Mouse (Mus musculus): ENCODE data around the gene Cdk15. TPM values are rescaled to one million over a fixed set of nuclear protein-coding genes. Genes with fewer than 3 reads are reported as not detected.
A peak's percentile ranks its signal among the peaks of the same experiment; 100 is the strongest.

Gene Cdk15
- polyA plus RNA-seq, 1 experiment from 2014 or later = not detected

DNA sequence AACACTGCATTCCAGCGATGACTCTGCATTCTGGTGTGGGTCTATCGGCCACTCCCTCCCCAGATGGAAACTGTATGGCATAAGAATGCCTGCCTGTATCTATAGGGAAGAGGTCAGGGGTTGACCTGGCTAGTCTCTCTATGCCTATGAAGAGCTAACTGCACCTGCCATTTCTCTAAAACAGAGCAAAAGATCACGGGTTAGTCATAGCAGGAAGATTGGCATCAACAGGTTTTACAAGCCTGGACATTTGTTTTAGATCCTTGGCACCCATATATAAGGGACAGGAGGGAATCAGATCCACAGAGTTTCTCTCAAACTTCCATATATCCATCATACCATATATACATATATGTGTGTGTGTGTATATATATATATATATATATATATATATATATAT, 127.7 kb downstream of the Cdk15 start:
- Histone ChIP-seq H3K9me3 (ENCODE audit: low read depth, low read length) (no peaks in the 10 kb centered on the region), H3K27me3 (ENCODE audit: insufficient read depth, low read length) (no peaks in the 10 kb centered on the region), H3K4me1 (ENCODE audit: insufficient read depth) (no peaks in the 10 kb centered on the region), H3K4me2 (no peak overlapping the region), H3K36me3 (ENCODE audit: insufficient read depth) (no peaks in the 10 kb centered on the region), H3K4me3 (ENCODE audit: low read depth, low read length) (no peak overlapping the region), H3K27ac (ENCODE audit: low read depth) (no peak overlapping the region), H3K9ac (no peak overlapping the region)
- ATAC-seq (ENCODE audit: insufficient read depth) (no peak), DNase-seq (no peak)
- TF ChIP-seq CTCF (IDR thresholded peaks at IDR 0.05; ENCODE audit: low read depth) = no peak
- WGBS = 84% methylated on average over 3 of the region's 3 CpGs

DNA sequence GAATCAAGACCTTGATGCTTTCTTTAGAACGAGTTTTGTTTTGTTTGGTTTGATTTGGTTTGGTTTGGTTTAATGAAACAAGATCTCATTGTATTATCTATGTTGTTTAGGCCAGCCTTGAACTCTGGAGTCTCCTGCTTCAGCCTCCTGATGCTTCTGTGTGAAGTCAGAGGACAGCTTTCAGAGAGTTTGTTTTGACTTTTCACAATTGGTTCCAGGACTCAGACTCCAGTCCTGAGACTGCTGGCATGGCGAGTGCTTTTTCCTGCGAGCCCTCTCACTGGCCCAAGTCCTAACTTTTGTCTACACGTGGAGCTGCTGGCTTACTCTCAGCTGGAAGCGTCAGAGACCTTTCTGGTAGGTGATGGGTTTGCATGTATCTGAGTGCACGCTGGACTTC, 128.9 kb downstream of the Cdk15 start:
- no peak for ATAC-seq (ENCODE audit: insufficient read depth)
- WGBS = 76% methylated on average over 6 of the region's 6 CpGs
- no peaks in the 10 kb centered on the region for H3K9me3 ChIP-seq (ENCODE audit: low read depth, low read length)

DNA sequence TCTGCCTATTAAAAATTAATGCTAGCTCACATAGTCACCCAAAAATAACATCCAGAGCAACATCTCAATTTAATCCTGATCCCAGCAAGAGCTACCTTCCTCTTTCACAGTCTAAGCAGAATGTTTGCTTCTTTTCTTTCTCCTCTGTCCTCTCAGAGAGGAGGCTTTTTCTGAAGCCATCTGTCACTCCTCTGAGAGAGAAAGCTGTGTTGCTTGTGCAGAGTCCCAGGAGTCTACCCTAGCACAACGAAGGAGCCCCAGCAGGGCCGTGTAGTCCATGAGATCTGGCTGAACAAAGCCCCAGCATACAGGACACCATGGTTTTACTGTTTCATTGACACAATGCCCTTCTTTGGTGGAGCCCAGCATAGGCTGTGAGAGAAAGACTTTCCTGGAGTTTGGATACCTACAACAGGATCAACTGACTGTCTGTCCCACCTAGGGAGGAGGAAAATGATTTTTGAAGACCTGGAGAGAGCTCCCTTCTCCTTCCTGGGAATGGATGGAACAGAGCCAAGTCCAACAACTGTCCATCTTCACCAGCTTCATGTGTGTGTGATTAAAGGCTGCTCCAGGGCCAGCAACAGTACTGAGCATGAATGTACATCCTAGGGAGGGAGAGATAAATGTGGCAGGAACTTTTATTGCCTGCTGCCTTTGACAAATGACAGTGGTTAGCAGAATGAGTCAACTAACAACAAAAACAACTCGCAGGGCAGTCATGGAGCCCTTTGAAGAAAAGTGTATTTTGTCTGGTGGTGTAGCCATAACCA, 131.0 kb downstream of the Cdk15 start:
- Histone ChIP-seq H3K4me1 (ENCODE audit: insufficient read depth) (no peaks in the 10 kb centered on the region), H3K36me3 (ENCODE audit: insufficient read depth) (no peaks in the 10 kb centered on the region), H3K4me3 (ENCODE audit: low read depth, low read length) (no peak overlapping the region), H3K9me3 (ENCODE audit: low read depth, low read length) (no peaks in the 10 kb centered on the region), H3K4me2 (no peak overlapping the region), H3K27me3 (ENCODE audit: insufficient read depth, low read length) (no peaks in the 10 kb centered on the region), H3K9ac (no peak overlapping the region), H3K27ac (ENCODE audit: low read depth) (no peak overlapping the region)
- ATAC-seq (ENCODE audit: insufficient read depth) = no peak
- DNase-seq = no peak
- WGBS = 43% methylated on average over 3 of the region's 3 CpGs
- no peak for TF ChIP-seq CTCF (IDR thresholded peaks at IDR 0.05; ENCODE audit: low read depth)

More for the DNA sequence above, 128.9 kb downstream of the Cdk15 start:
- Histone ChIP-seq H3K36me3 (ENCODE audit: insufficient read depth) (no peaks in the 10 kb centered on the region), H3K27ac (ENCODE audit: low read depth) (no peak overlapping the region), H3K9ac (no peak overlapping the region), H3K4me2 (no peak overlapping the region), H3K4me3 (ENCODE audit: low read depth, low read length) (no peak overlapping the region), H3K27me3 (ENCODE audit: insufficient read depth, low read length) (no peaks in the 10 kb centered on the region), H3K4me1 (ENCODE audit: insufficient read depth) (no peaks in the 10 kb centered on the region)
- no peak for TF ChIP-seq CTCF (IDR thresholded peaks at IDR 0.05; ENCODE audit: low read depth)
- no peak for DNase-seq

DNA sequence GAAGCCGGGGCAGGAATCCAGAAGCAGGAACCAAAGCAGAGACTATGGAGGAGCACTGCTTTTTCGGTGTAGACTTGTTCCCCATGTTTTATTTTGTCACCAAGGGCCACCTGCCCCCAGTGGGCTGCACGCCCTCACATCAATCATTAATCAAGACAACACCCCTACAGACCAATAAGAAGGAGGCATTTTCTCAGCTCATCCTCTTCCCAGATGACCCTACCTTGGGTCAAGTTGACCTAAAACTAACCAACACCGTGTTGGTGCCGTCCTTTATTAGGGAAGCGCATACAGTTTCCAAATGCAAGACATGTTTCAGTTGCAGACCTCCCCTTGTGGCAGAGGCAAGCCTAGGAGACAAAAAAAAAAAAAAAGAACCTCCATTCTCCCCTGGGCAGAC, 132.5 kb downstream of the Cdk15 start:
- no peak overlapping the region for H3K9ac ChIP-seq
- no peak for TF ChIP-seq CTCF (IDR thresholded peaks at IDR 0.05; ENCODE audit: low read depth)
- ATAC-seq (ENCODE audit: insufficient read depth) = no peak
- no peak overlapping the region for H3K4me3 ChIP-seq (ENCODE audit: low read depth, low read length)
- H3K9me3 ChIP-seq (ENCODE audit: low read depth, low read length) = no peaks in the 10 kb centered on the region
- H3K27me3 ChIP-seq (ENCODE audit: insufficient read depth, low read length) = no peaks in the 10 kb centered on the region
- no peaks in the 10 kb centered on the region for H3K4me1 ChIP-seq (ENCODE audit: insufficient read depth)
- no peak overlapping the region for H3K27ac ChIP-seq (ENCODE audit: low read depth)
- no peak overlapping the region for H3K4me2 ChIP-seq
- 75% methylated on average over 6 of the region's 6 CpGs for WGBS
- DNase-seq = no peak
- H3K36me3 ChIP-seq (ENCODE audit: insufficient read depth) = no peaks in the 10 kb centered on the region

DNA sequence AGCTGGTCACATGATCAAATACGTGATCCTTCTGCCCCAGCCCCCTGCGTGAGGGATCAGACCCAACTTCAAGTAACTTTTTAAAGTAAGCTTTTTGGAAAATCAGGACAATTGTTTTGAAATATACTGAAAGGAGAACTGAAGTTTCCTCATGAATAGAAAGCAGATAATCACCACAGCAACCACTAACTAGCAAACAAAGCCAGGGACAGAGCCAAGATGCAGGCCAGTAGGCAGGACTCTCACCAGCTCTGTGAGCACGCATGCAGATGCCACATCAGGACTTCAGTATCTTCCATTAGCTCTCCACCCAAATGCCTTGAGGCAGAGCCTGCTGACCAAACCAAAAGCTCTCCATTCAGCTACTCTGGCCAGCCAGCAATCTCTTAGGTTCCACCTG, 135.0 kb downstream of the Cdk15 start:
- ATAC-seq (ENCODE audit: insufficient read depth) = no peak
- Histone ChIP-seq H3K36me3 (ENCODE audit: insufficient read depth) (no peaks in the 10 kb centered on the region), H3K9me3 (ENCODE audit: low read depth, low read length) (no peaks in the 10 kb centered on the region), H3K4me2 (no peak overlapping the region), H3K9ac (no peak overlapping the region), H3K27ac (ENCODE audit: low read depth) (no peak overlapping the region), H3K4me3 (ENCODE audit: low read depth, low read length) (no peak overlapping the region), H3K4me1 (ENCODE audit: insufficient read depth) (no peaks in the 10 kb centered on the region), H3K27me3 (ENCODE audit: insufficient read depth, low read length) (no peaks in the 10 kb centered on the region)
- peak; percentile 38 for DNase-seq
- WGBS = 47% methylated on average over 3 of the region's 3 CpGs
- TF ChIP-seq CTCF (IDR thresholded peaks at IDR 0.05; ENCODE audit: low read depth) = no peak

DNA sequence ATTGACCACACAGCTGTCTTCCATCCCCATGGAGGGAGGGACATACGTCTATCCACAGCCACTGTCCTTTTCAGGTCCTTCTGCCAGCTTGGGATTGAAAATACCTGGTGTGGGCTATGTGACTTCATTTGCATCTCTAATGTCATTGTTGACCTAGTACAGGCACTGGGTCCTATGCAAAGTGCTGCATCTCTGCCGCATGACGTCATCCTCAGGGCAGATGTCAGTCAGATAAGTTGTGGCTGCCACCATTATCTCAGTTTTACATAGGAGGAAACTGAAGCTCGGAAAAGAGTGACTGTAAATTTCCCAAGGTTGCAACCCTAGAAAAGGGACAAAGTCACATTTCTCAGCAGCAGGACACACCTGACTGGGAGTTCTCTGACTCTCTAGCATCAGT, 137.4 kb downstream of the Cdk15 start:
- no peak overlapping the region for H3K27ac ChIP-seq (ENCODE audit: low read depth)
- H3K9me3 ChIP-seq (ENCODE audit: low read depth, low read length) = no peaks in the 10 kb centered on the region
- no peak for ATAC-seq (ENCODE audit: insufficient read depth)

DNA sequence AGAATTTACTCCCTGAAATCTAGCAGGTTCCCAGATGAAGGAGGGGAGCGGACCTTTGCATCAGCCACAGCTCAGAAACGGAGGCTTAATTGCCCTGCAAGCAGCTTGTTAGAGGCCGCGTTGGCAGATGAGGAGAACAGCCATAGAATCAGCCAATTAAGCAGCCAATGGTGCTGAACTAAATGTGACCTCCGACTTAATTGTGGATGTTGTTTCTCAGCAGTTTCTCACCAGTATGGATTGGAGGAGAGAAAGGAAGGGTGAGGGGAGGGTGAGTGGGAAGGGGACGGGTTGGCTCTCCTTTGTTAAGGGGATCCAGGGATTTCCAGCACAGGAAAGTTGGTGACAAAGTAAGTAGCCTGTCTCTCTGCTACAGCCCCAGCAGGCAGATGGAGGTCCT, 137.9 kb downstream of the Cdk15 start:
- DNase-seq = no peak
- WGBS = 43% methylated on average over 6 of the region's 6 CpGs

More for the DNA sequence above, 137.4 kb downstream of the Cdk15 start:
- 76% methylated on average over 4 of the region's 4 CpGs for WGBS
- no peak for TF ChIP-seq CTCF (IDR thresholded peaks at IDR 0.05; ENCODE audit: low read depth)
- Histone ChIP-seq H3K27me3 (ENCODE audit: insufficient read depth, low read length) (no peaks in the 10 kb centered on the region), H3K4me1 (ENCODE audit: insufficient read depth) (no peaks in the 10 kb centered on the region), H3K4me2 (no peak overlapping the region), H3K4me3 (ENCODE audit: low read depth, low read length) (no peak overlapping the region), H3K36me3 (ENCODE audit: insufficient read depth) (no peaks in the 10 kb centered on the region), H3K9ac (no peak overlapping the region)
- DNase-seq = no peak

More for the DNA sequence above, 137.9 kb downstream of the Cdk15 start:
- H3K27me3 ChIP-seq (ENCODE audit: insufficient read depth, low read length) = no peaks in the 10 kb centered on the region
- no peak for ATAC-seq (ENCODE audit: insufficient read depth)
- H3K4me3 ChIP-seq (ENCODE audit: low read depth, low read length) = no peak overlapping the region
- no peaks in the 10 kb centered on the region for H3K36me3 ChIP-seq (ENCODE audit: insufficient read depth)
- no peaks in the 10 kb centered on the region for H3K9me3 ChIP-seq (ENCODE audit: low read depth, low read length)
- H3K9ac ChIP-seq = no peak overlapping the region
- no peak overlapping the region for H3K4me2 ChIP-seq
- H3K27ac ChIP-seq (ENCODE audit: low read depth) = no peak overlapping the region
- H3K4me1 ChIP-seq (ENCODE audit: insufficient read depth) = no peaks in the 10 kb centered on the region
- no peak for TF ChIP-seq CTCF (IDR thresholded peaks at IDR 0.05; ENCODE audit: low read depth)
